Mouse (Mus musculus) cerebellum, adult 18-20 months (tissue): ENCODE data around the gene Aloxe3.

Source experiments
- DNase-seq, 2 experiments: peaks; one replicate each; pipeline ENCODE4 v3.0.0; 2021

Gene Aloxe3

DNA sequence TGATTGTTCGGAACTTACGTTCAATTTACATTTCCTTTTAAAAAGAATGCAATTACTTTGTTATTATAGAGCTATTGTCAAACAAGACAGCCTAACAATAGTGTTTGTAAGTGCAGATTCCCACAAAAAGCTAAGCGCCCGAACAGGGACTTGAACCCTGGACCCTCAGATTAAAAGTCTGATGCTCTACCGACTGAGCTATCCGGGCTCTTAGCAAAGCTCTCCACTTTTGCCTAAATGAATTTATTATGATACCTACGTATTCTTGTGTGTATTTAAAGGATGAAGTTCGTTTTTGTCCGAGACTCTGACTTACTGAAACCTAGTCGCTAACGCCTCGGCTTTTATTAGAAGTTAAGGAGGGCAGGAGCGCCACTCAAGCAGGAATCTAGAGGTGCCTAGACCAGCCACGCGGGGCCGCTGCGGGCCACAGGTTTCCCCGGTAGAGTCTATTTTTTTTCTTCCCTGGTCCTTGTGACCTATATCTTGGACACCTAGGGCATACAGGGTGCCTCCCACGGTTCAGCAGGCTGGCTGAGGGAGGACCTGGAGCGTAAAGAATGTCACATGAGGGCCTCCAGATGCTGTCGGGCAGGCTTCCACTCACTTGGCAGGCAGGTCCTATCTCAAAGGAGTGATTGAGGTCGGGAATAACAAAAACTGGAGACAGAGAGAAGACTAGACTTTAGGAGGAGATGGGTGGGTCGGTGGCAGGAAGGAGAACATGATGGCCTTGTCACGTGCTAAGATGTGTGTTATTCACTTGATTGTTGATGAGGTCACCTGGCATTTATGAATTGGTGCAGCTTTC, 450 bp upstream of the Aloxe3 start:
- peak; percentile 86 to 87 for DNase-seq

DNA sequence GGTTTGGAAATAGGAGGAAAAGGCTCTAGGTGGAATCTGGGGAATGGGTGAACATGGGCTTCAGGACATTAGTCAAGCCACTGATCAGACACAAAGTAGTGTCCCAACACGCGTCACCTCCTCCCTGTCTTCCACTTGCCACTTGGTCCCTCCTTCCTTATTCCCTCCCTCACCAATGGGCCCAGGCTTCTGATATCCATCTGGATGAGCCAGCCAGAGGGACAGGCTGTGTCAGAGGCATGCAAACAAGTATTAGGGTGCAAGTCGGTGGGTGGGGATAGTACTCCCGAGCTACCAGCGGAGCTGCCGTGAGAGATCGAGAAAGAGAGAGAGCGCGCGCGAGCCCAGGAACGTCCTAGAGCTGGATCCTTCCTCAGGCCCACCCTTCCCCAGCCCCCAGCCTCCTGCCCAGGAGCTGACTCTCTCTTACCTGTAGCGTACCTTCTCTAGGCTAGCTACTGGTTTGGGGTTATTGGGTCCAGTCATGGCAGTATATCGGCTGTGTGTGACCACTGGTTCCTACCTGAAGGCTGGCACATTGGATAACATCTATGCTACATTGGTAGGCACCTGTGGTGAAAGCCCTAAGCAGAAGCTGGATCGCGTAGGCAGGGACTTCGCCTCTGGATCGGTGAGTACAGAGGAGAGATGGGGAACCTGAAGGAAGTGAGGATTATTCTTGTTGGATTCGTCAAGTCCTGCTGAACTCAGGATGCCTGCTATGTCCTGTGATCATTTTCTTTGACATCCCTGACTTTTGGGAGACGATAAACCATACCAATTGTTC, 416 bp downstream of the Aloxe3 start:
- peak; percentile 64 to 67 for DNase-seq

DNA sequence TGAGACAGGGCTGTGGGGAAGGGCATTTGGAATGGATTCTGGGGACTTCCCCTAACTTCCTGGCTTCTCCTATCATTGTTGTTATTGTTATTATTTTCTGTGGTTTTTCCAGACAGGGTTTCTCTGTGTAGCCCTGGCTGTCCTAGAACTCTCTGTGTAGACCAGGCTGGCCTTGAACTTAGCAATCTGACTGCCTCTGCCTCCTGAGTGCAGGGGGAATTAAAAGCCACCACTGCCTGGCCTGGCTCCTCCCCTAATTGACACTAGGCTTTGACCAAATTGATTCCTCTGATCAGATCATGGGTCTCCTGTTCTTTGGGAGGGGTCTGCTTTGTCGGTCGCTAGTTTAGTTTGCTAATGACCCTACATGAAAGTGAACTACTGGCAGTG, 1.0 kb downstream of the Aloxe3 start:
- no peak for DNase-seq

DNA sequence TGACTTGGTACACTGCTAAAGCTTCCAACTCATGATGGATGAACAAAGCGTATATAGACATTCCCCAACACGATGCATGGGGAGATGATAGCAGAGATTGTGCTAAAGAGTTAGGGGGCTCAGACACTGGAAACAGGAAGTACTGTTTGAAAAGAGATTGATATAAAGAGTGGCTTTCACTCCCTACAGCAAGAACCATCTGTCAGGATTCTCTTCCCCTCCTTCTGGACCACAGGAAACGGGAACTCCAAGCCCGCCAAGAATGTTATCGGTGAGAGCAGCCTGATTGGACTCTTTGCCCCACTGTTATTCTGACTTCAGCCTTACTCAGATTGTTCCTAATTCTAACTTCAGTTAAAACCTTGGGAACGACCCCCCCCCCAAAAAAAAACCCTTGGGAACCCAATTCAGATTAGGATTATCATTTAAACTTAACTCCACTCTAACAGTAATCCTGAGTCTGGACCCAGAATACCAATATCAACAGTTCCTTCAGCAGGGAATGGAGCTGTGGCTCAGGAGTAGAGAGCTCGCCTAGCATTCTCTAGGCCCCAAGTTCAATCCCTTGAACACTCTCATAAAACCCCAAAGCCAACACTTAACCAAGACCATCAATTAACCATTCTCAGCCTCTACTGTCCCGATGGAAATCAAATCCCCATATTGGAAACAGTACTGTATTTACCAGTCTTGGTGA, 2.9 kb downstream of the Aloxe3 start:
- DNase-seq = no peak

DNA sequence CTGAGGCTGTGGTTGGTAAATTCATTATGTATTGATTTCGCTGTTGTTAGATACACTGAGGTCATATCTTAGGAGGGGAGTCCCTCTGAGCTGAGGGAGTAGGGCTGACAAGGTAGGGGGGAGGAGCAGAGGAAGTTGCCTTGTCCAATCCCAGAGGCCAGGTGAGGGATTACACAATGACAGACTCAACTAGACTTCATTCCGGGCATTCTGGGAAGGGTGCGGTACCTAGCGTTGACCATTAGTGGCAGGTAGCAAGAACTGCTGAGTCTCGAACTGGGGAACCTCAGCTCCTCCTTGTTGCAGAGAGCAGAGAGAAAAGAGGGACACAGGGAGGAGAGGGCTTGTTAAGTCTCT, 7.8 kb downstream of the Aloxe3 start:
- DNase-seq = no peak

DNA sequence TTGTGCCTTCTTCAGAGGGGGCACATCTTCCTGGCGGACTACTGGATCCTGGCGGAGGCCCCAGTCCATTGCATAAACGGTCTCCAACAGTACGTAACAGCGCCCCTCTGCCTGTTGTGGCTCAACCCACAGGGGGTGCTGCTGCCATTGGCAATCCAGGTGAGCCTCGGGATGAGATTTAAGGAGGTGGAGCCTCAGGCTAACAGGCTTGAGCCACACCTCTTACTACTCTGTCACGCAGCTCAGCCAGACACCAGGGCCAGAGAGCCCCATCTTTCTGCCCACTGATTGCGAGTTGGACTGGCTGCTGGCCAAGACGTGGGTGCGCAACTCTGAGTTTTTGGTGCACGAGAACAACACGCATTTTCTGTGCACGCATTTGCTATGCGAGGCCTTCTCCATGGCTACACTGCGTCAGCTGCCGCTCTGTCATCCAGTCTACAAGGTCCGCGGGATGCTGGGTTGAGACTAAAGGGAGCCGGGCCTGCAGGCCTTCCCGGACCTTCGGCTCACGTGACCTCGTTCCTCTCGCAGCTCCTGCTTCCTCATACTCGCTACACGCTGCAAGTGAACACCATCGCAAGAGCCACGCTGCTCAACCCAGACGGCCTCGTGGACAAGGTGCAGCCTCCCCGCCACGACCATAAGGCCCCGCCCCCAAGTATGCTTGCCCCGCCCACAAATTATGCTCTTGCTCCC, 8.4 kb downstream of the Aloxe3 start:
- DNase-seq = peak; percentile 69 to 78

DNA sequence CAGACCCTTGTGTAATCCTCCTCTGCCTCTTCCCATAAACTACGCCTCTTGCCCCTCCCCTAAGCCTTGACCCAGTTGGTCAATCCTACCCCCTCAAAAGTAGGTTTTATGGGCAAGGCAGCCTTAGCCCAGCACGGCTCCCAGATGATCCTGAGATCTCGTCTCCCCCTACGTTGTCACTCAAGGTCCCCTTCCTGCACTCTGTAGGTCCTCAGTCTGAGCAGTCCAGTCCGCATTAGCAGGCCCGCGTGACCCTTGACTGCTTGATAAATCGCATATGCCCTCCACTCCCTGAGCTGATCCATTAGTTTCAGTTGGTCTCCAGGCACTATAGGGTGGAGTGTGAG, 8.9 kb downstream of the Aloxe3 start:
- no peak for DNase-seq

GRCm38 (mm10) chr11:69135361-69135760, 9.7 kb downstream of the Aloxe3 start:
- no peak for DNase-seq

- no peak for DNase-seq
Measured at GRCm38 (mm10) chr11:69147546-69147945, 21.9 kb downstream of the Aloxe3 start.

- DNase-seq = no peak
Measured at GRCm38 (mm10) chr11:69148451-69148960, 22.8 kb downstream of the Aloxe3 start.

- no peak for DNase-seq
Measured at GRCm38 (mm10) chr11:69149728-69150127, 24.0 kb downstream of the Aloxe3 start.

- peak; percentile 80 to 84 for DNase-seq
Measured at GRCm38 (mm10) chr11:69150444-69150843, 24.7 kb downstream of the Aloxe3 start.

DNA sequence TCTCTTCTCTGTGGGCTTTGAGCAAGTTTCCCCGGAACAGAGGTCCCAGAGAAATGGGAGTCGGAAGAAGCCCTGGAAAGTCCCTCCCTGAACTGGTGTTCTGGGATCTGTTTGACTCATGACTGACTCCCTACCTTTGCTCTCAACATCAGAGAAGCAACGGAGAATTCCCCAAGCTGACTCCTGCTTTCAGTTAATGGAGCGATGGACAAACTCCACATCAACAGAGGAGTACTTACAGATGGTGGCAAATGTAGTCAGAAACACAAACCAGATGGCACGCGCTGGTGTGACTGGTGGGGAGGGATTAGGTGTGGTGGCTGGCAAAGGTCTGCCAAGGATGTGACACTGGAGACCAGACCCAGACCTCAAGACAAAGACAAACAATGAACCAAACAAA, 25.3 kb downstream of the Aloxe3 start:
- DNase-seq = no peak

DNA sequence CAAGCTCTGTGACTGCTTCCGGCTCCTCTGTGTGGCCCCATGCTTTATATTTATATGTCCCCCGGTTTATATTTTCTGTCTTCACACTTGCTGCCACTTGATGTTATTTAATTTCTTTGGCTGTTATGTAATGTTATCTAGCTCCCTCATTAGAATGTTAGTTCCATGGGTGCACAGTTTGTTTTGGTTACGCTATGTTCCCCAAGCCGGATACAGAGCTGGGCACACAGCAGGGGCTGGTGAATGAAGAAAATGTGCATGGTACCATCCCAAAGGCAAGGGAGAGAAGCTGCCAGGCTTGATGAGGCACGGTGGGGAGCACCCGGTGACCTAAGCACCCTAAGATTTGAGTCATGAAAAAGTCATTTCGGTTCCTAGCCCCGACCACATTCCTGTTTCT, 28.1 kb downstream of the Aloxe3 start:
- no peak for DNase-seq

- no peak for DNase-seq
Measured at GRCm38 (mm10) chr11:69155351-69155750, 29.7 kb downstream of the Aloxe3 start.

DNA sequence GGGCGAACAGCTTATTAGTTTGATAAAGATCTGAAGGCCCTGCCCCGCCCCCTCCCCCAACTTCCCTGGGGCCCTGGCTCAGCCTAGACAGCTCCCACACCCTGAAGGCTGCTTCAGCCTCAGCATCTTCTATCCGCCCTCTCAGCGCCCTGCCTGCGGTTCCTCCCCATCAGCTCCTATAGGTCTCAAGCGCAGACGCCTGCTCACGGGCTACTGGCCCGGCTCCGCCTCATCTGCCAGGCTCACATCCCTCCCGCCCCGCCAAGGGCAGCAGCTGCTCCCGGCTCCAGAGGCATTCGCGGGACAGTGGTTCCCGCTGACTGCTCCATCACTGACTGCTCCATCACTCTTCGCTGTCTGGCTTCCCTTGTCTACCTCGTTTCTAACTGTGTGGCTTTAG, 31.1 kb downstream of the Aloxe3 start, which contains the start of gene Alox12b:
TSS of gene Alox12b (plus strand) at position 190 of the 400 bp plus-strand sequence.
- no peak for DNase-seq

- DNase-seq = no peak
Measured at GRCm38 (mm10) chr11:69169313-69169712, 43.6 kb downstream of the Aloxe3 start.

GRCm38 (mm10) chr11:69171626-69172025, 45.9 kb downstream of the Aloxe3 start:
- DNase-seq = peak; percentile 61 to 71

- DNase-seq = no peak
Measured at GRCm38 (mm10) chr11:69172606-69173005, 46.9 kb downstream of the Aloxe3 start.

GRCm38 (mm10) chr11:69174722-69175121, 49.0 kb downstream of the Aloxe3 start:
- no peak for DNase-seq

DNA sequence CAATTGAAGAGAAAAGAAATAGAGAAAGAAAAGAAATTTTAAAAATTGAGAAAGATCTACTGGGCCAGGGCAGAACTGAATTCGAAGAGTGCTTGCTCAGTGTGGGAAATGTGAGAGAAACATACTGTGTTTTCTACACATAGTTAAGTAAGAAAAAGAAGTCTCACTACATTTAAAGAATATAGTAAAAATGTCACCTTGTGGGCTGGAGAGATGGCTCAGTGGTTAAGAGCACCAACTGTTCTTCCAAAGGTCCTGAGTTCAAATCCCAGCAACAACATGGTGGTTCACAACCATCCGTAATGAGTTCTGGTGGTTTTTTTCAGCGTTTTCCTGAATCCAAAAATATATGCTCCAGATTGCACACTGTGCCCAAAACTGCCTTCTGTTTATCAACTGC, 52.8 kb downstream of the Aloxe3 start:
- no peak for DNase-seq

DNA sequence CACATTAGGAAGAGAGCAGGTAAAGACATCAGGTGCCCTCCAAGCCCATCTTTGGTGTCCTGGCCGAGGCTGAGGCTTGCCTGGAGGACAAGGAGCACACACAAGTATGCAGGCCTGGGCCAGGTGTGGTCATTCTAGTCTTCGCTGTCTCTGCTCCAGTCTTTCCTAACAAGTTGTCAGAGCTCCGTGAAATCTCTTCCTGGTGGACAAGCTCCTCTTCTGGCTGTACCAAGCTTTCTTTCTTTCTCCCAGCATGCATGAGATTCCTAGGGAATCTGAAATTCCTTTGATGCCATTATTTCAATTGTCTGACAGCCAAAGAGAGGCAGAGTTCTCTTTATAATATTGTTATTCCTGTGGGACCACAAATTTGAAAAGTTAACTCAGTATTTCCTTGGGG, 53.8 kb downstream of the Aloxe3 start:
- DNase-seq = no peak

DNA sequence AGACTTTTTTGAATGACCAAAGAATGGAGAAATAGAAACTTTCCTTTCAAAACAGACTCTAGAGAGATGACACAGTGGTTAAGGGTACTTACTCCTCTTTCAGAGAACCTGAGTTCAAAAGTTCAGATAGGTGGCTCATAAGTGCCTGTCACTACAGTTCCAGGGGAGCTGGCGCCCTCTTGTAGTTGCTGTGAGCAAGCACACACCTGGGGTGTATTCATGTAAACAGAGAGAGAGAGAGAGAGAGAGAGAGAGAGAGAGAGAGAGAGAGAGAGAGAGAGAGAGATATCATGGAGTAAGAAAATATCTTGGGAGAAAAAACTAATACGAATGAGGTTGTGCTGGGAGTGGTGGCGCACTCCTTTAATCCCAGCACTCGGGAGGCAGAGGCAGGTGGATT, 54.4 kb downstream of the Aloxe3 start:
- DNase-seq = no peak
